Mouse (Mus musculus): ENCODE measurements around the gene Zfp777. TPM values are rescaled to one million over a fixed set of nuclear protein-coding genes. Genes with fewer than 3 reads are reported as not detected.

Zfp777 gene
- polyA plus RNA-seq (2015; fragmentation: Nextera tagmentation; extraction: Ambion mirVana): 8.9 and 11.7 TPM in 2 replicates

DNA sequence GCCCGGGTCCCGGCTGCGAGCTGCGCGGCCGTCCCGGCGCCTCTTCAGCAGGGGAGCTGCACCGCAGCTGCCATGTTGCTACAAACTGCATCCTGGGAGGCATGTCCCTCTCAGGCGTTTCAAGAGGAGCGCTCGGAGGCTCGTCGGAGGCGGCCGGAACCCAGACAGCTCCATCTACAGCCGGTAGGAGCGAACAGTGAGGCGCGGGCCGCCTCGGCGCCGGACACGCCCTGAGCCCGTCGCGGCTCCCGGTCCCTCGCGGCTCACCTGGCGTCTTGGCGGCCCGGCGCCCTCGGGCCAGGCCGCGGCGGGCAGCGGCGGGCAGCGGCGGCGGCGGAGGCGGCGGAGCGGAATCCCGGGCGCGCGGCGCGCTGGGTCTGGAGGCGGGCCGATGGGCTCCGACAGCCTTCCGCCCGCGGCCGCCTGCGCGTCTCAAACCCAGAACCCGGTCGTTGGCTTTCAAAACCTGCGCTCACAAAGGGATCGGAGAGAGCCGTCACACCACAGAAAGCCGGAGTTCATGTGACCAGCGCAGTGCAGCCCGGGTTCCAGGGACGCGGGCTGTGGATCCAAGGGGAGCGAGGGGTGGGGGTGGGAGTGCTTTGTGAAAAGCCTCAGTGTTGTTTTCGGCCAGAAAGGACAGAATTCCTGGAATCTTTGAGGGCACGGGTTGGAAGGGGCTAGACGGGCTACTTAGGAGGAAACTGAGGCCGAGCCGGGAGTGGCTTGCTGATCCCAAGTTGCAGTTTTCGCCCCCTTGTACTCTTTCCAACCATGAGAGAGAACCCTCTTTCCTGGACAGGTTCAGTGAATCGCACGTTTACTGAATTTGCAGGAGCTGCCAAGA, at the start of gene Zfp777:
Gene Zfp777 (minus strand): TSS at position 486 of the 847 bp plus-strand sequence.
- Histone ChIP-seq H3K4me2 (peak within 1 kb of the TSS; percentile 80), H3K4me3 (peak within 1 kb of the TSS; percentile 85), H3K36me3 (peaks cover 10% of the 10 kb centered on the region), H3K9ac (peak within 1 kb of the TSS; percentile 89), H3K27me3 (no peaks in the 10 kb centered on the region), H3K27ac (replicated peaks) (peak within 1 kb of the TSS; percentile 94), H3K9me3 (no peaks in the 10 kb centered on the region), H3K4me1 (replicated peaks) (peaks cover 24% of the 10 kb centered on the region)
- WGBS: under 1% methylated on average over 78 of the region's 82 CpGs
- ATAC-seq (ENCODE audit: low read depth): peak; percentile 91

DNA sequence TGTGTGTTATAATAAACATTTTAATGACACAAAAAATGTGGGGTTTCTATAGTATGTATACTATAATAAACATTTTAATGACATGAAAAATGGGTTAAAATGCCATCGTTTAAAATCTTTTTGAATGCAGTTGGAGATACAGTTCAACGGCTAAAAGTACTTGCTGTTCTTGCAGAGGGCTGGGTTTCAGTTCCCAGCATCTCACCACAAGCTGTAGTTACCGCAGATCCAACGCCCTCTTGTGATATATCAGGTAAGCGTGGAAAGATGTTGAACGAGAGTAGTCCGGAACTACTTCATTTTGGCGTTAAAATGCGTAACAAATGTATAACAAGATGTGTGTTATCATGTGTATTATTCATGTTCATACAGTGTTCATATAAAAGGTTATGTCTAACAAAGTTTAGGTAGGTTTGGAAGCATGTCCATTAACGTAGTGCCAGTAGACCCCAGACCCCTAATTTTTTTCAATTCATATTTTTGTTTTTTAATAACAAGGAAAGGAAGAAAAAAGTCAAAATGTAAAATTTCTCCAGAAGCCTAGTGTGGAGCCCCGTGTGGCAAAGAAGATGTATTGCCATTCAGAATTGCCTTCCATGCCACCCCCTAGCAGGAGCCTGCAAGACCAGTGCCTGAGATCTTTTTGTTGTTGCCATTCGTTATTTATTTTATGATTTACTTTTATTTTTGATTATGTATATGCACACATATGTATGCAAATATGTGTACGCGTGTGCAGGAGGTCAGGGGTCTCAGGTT, 38.4 kb upstream of the Zfp777 start:
- H3K4me2 ChIP-seq: peak overlapping the region; percentile 76
- no peaks in the 10 kb centered on the region for H3K9me3 ChIP-seq
- H3K27me3 ChIP-seq: no peaks in the 10 kb centered on the region
- H3K4me1 ChIP-seq (replicated peaks): peaks cover 12% of the 10 kb centered on the region
- H3K9ac ChIP-seq: no peak overlapping the region
- WGBS: 41% methylated on average over 14 of the region's 14 CpGs
- no peak overlapping the region for H3K27ac ChIP-seq (replicated peaks)
- 0 out of 2 replicates have a peak, but pooled peaks have one; percentile 6 for ATAC-seq (ENCODE audit: low read depth)
- H3K36me3 ChIP-seq: peaks cover 17% of the 10 kb centered on the region
- peak overlapping the region; percentile 85 for H3K4me3 ChIP-seq

DNA sequence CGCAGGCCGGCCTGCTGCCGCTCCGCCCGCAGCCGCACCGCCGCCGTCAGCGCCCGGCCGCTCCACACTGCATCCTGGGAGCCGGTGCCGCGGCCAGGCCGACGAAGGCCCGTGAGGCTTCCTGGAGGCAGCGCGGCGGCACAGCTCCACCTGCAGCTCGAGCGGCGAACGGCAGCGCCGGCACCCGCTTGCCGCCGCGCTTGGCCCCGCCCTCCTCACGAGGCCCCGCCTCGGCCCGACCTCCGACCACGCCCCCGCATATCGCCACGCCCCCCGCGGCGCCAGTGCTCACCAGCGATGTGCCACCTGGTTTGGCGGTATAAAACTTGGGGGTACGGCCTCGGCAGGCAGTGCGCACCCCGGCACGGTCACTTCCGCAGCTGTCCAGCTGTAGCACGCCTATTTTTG, 37.8 kb upstream of the Zfp777 start, which contains the start of gene Zfp746:
Gene Zfp746 (minus strand): TSS at position 123 of the 408 bp plus-strand sequence.
- under 1% methylated on average over 42 of the region's 53 CpGs for WGBS
- peak within 1 kb of the TSS; percentile 76 for H3K4me2 ChIP-seq
- peak within 1 kb of the TSS; percentile 98 for H3K9ac ChIP-seq
- H3K36me3 ChIP-seq: peaks cover 24% of the 10 kb centered on the region
- H3K4me3 ChIP-seq: peak within 1 kb of the TSS; percentile 85
- H3K27me3 ChIP-seq: no peaks in the 10 kb centered on the region
- H3K9me3 ChIP-seq: no peaks in the 10 kb centered on the region
- H3K4me1 ChIP-seq (replicated peaks): peaks cover 12% of the 10 kb centered on the region
- peak; percentile 94 for ATAC-seq (ENCODE audit: low read depth)
- peak within 1 kb of the TSS; percentile 89 for H3K27ac ChIP-seq (replicated peaks)

DNA sequence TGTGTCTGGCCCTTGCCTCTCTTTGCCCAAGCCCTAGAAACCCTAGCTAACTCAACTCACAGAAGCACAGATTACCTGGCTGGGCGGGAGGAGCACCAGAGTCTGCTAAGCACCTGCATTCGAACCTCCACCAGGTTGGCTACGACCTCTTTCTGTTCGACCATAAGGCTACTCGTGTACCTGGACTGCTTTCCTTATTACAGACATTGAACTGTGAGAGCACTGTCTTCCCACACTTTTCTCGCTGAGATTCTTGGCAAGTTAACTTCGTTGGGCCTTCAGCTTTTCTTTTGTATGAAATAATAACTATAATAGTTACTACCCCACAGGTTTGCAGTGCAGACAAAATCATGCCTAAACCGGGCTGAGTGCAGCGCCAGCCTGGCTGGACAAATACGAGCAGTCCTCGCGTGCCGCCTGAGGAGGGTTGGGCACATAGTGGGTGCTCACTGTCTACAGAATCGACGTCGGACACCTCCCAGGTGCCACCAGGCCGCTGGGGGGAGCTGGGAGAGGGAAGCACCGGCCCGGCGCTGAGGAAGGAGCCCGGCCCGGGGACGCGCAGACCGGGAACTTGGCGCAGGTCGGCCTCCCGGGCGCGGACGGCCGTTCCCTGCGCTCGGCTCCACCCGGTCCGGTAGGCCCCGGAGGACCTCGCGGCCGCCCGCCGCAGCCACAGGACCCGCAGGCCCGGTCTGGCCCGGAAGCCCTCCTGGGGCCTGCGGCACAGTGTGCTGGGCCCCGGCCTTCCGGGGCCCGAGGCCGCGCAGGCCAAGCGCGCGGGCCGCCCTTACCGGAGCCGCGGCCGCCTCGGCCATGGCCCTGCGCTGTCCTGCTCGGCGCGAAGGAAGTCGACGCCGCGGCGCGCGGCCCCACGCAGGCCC, 37.1 kb upstream of the Zfp777 start:
- H3K27me3 ChIP-seq: no peaks in the 10 kb centered on the region
- peak overlapping the region; percentile 85 for H3K4me3 ChIP-seq
- H3K27ac ChIP-seq (replicated peaks): peak overlapping the region; percentile 89
- H3K9ac ChIP-seq: peak overlapping the region; percentile 98
- ATAC-seq (ENCODE audit: low read depth): peak; percentile 90
- 3% methylated on average over 62 of the region's 72 CpGs for WGBS
- H3K36me3 ChIP-seq: peaks cover 31% of the 10 kb centered on the region
- no peaks in the 10 kb centered on the region for H3K9me3 ChIP-seq
- peaks cover 12% of the 10 kb centered on the region for H3K4me1 ChIP-seq (replicated peaks)
- H3K4me2 ChIP-seq: peak overlapping the region; percentile 76

DNA sequence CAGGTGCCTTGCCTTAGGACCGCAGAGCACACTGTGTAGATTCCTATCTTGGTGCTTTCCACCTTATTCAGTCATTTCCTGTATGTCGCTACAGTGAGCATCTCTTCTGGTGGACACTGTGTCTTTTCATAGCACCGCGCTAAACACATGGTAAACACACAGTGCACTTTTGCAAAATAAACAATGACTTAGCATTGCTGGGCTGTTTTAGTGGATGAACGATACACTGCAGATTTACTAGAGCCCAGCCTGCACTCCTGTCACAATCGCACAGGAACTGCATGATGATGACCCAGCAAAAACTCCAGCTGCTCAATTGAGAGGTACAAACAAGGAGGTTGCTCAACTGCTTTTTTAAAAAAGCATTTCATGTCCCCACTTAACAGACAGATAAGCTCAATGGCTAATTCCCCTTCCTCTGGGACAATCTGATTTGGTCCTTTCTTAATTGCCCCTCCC, 35.1 kb upstream of the Zfp777 start:
- Histone ChIP-seq H3K27ac (replicated peaks) (no peak overlapping the region), H3K36me3 (peaks cover 51% of the 10 kb centered on the region), H3K4me2 (no peak overlapping the region), H3K4me1 (replicated peaks) (peaks cover 12% of the 10 kb centered on the region), H3K9me3 (no peaks in the 10 kb centered on the region), H3K27me3 (no peaks in the 10 kb centered on the region), H3K9ac (no peak overlapping the region), H3K4me3 (no peak overlapping the region)
- 93% methylated on average over 6 of the region's 6 CpGs for WGBS
- no peak for ATAC-seq (ENCODE audit: low read depth)

DNA sequence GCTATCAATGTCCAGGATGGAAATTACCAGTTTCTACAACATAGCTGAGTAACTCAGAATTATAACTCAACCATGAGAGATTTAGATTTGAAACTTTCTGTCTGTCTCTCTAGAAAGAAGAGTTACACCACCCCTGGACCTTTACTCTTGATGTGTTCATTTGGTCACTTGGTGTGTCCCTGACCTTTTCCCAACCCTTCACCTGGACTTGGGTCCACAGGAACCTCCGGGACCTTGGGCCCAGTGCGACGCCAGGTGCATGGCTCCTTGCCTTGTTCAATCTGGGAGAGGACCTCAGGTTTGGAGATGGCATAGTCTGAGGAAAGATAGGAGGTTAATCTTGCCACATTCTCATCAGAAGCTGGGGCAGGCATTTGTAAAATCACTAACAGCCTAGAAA, 33.2 kb upstream of the Zfp777 start:
- Histone ChIP-seq H3K27me3 (no peaks in the 10 kb centered on the region), H3K27ac (replicated peaks) (no peak overlapping the region), H3K36me3 (peaks cover 68% of the 10 kb centered on the region), H3K9me3 (no peaks in the 10 kb centered on the region), H3K4me3 (no peak overlapping the region), H3K4me1 (replicated peaks) (peaks cover 12% of the 10 kb centered on the region), H3K4me2 (no peak overlapping the region), H3K9ac (no peak overlapping the region)
- no peak for ATAC-seq (ENCODE audit: low read depth)
- WGBS: 95% methylated on average over 3 of the region's 3 CpGs

DNA sequence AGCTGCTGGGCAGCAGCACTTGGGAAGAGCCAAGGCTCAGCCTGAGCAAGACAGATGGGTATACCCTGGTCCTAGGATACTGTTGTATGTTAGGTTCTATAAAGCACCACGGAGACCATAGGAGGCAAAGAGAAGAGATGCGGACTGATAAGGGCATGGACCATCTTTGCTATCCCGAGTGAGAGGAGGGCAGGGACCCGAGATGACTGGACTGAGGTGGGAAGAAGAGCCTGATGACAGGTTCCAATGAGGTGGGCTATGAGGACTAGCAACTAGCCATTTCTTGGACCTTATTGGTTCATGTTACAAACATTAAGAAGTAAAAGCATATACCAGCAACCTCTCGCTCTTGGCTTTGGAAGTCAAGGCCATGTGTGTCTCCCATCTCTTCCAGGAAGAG, 32.3 kb upstream of the Zfp777 start:
- no peak for ATAC-seq (ENCODE audit: low read depth)
- 95% methylated on average over 5 of the region's 5 CpGs for WGBS
- Histone ChIP-seq H3K27me3 (no peaks in the 10 kb centered on the region), H3K9me3 (no peaks in the 10 kb centered on the region), H3K4me1 (replicated peaks) (peaks cover 12% of the 10 kb centered on the region), H3K4me3 (no peak overlapping the region), H3K27ac (replicated peaks) (no peak overlapping the region), H3K9ac (no peak overlapping the region), H3K36me3 (peaks cover 77% of the 10 kb centered on the region), H3K4me2 (no peak overlapping the region)

DNA sequence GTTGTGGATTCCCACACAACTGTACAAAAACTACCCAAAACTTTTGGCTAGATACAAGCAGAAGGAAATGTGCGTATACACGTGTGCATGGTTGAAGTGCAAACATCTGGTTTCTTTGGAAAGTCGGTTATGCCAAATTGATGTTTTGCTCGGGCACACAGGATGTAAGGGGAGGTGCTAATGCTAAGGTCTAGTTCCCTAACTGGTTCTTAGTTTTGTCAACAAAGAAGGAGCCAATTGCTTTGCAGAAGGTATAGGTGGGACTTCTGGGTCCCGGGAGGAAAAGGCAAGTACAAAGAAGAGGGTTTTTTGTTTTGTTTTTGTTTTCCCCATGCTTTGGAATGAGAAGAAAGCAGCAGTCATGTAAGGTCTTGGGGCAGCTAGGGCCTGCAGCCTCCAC, 24.6 kb upstream of the Zfp777 start:
- H3K27me3 ChIP-seq: no peaks in the 10 kb centered on the region
- WGBS: 85% methylated on average over 5 of the region's 5 CpGs
- H3K36me3 ChIP-seq: peaks cover 74% of the 10 kb centered on the region
- no peak overlapping the region for H3K27ac ChIP-seq (replicated peaks)
- H3K4me1 ChIP-seq (replicated peaks): no peaks in the 10 kb centered on the region
- H3K9ac ChIP-seq: no peak overlapping the region
- H3K4me2 ChIP-seq: no peak overlapping the region
- no peak for ATAC-seq (ENCODE audit: low read depth)
- no peaks in the 10 kb centered on the region for H3K9me3 ChIP-seq
- H3K4me3 ChIP-seq: no peak overlapping the region

DNA sequence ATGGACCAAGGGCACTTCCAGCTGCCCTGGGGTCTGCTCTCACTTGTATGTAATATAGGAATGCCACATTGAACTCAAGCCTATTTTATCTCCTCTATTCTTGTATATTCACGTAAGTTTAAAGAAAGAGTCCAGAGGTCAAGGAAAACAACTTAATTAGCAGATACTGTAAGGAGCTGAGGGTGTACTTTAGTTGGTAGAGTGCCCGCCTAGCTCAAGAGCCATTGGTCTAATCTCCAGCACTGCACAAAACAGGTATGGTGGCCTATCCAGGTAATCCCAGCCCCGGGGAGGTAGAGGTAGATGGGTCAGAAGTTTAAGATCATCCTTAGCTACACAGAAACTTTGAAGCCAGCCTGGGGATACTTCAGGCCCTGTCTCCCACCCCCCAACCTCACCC, 18.8 kb upstream of the Zfp777 start:
- no peak for ATAC-seq (ENCODE audit: low read depth)
- Histone ChIP-seq H3K9me3 (no peaks in the 10 kb centered on the region), H3K4me1 (replicated peaks) (no peaks in the 10 kb centered on the region), H3K27ac (replicated peaks) (no peak overlapping the region), H3K4me2 (no peak overlapping the region), H3K27me3 (no peaks in the 10 kb centered on the region), H3K36me3 (peaks cover 75% of the 10 kb centered on the region), H3K9ac (no peak overlapping the region), H3K4me3 (no peak overlapping the region)
- 96% methylated on average over 3 of the region's 3 CpGs for WGBS

DNA sequence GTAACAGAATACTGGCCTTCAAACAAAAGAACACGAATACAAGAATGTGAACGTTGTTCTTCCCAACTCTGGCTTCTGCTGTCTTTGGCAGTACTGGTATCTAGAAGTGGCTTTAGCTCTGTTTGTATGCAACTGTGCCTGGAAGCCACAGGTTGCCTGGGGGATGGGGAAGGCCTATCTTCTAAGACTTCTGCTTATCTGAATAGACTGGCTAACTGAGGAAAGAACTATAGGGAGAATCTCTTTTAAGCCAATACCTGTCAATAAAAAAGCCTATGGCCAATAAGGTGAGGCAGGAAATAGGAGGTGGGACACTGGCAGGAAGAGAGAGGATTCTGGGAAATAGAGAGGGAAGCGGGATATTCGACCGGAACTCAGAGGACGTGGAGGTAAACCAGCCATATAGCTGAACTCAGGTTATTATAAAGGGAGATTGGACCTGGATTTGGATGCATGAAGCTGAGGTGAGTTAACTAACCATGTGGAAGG, 16.9 kb upstream of the Zfp777 start:
- no peaks in the 10 kb centered on the region for H3K27me3 ChIP-seq
- 97% methylated on average over 6 of the region's 6 CpGs for WGBS
- ATAC-seq (ENCODE audit: low read depth): no peak
- H3K27ac ChIP-seq (replicated peaks): no peak overlapping the region
- H3K4me1 ChIP-seq (replicated peaks): no peaks in the 10 kb centered on the region
- no peak overlapping the region for H3K4me2 ChIP-seq
- no peaks in the 10 kb centered on the region for H3K9me3 ChIP-seq
- no peak overlapping the region for H3K4me3 ChIP-seq
- H3K36me3 ChIP-seq: peaks cover 79% of the 10 kb centered on the region
- no peak overlapping the region for H3K9ac ChIP-seq

DNA sequence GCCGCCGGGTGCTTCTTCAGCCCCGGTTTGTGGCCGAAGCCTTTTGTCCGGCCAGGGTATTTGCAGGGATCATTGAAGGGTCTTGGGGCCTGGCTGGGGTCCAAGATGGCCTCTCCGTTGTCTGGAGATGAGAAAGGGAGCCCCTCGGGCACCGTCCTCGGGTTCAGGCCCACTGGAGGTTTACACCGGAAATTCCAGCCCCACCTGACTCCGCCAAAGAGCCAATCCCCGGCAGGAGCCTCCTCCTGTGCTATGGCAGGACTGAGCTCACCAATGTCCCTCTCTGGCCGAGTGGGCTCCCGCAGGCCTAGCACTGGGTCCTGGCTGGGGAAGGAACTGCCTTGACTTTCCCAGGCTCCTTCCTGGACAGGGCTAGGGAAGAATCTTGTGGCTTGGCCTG, 15.7 kb upstream of the Zfp777 start:
- H3K9me3 ChIP-seq: no peaks in the 10 kb centered on the region
- H3K4me1 ChIP-seq (replicated peaks): no peaks in the 10 kb centered on the region
- no peak overlapping the region for H3K4me3 ChIP-seq
- H3K4me2 ChIP-seq: no peak overlapping the region
- ATAC-seq (ENCODE audit: low read depth): no peak
- no peak overlapping the region for H3K9ac ChIP-seq
- no peaks in the 10 kb centered on the region for H3K27me3 ChIP-seq
- H3K27ac ChIP-seq (replicated peaks): no peak overlapping the region
- WGBS: 91% methylated on average over 14 of the region's 14 CpGs
- H3K36me3 ChIP-seq: peaks cover 76% of the 10 kb centered on the region
